Mouse (Mus musculus) retina, adult 2 months (tissue): ENCODE data around the gene Sh3d21.
"Not testable (repeated sequence)": the region's sequence is repeated elsewhere in the genome, so short reads cannot be mapped to it uniquely, and the experiment has no call there.

Source experiments
- DNase-seq: peaks from one replicate; pipeline ENCODE4 v3.0.0-alpha.2; 2012; ENCODE audit warnings: low read depth, low spot score

Gene Sh3d21

GRCm38 (mm10) chr4:126163067-126163659 is at the start of gene Sh3d21:
Gene Sh3d21, minus strand, starts transcription at chr4:126163491.
- no peak for DNase-seq

- DNase-seq: no peak
These were observed 43.8 kb upstream of the Sh3d21 start for GRCm38 (mm10) chr4:126207081-126207480.

GRCm38 (mm10) chr4:126205386-126205785 is 42.1 kb upstream of the Sh3d21 start:
- no peak for DNase-seq

GRCm38 (mm10) chr4:126204661-126205230 is 41.5 kb upstream of the Sh3d21 start:
- no peak for DNase-seq

GRCm38 (mm10) chr4:126204016-126204415 is 40.7 kb upstream of the Sh3d21 start:
- DNase-seq: no peak

GRCm38 (mm10) chr4:126203336-126203895 is 40.1 kb upstream of the Sh3d21 start:
- DNase-seq: no peak

- peak; percentile 94 for DNase-seq
These were observed 39.3 kb upstream of the Sh3d21 start, which contains the start of gene Thrap3 for GRCm38 (mm10) chr4:126202303-126203181. Gene Thrap3, minus strand, starts transcription at chr4:126202760.

GRCm38 (mm10) chr4:126201514-126202302 is 38.4 kb upstream of the Sh3d21 start:
- DNase-seq: no peak

- DNase-seq: no peak
These were observed 37.4 kb upstream of the Sh3d21 start for GRCm38 (mm10) chr4:126200656-126201055.

- no peak for DNase-seq
These were observed 36.7 kb upstream of the Sh3d21 start for GRCm38 (mm10) chr4:126200036-126200435.

- no peak for DNase-seq
These were observed 36.3 kb upstream of the Sh3d21 start for GRCm38 (mm10) chr4:126199556-126199955.

- DNase-seq: no peak
These were observed 34.2 kb upstream of the Sh3d21 start for GRCm38 (mm10) chr4:126197485-126197884.

GRCm38 (mm10) chr4:126194916-126195315 is 31.6 kb upstream of the Sh3d21 start:
- no peak for DNase-seq

- DNase-seq: no peak
These were observed 30.9 kb upstream of the Sh3d21 start for GRCm38 (mm10) chr4:126194216-126194615.

GRCm38 (mm10) chr4:126190636-126191035 is 27.3 kb upstream of the Sh3d21 start:
- no peak for DNase-seq

- DNase-seq: no peak
These were observed 23.8 kb upstream of the Sh3d21 start for GRCm38 (mm10) chr4:126187096-126187495.

GRCm38 (mm10) chr4:126183034-126183433 is 19.7 kb upstream of the Sh3d21 start:
- no peak for DNase-seq

- DNase-seq: peak; percentile 42
These were observed 18.1 kb upstream of the Sh3d21 start for GRCm38 (mm10) chr4:126181170-126181957.

GRCm38 (mm10) chr4:126175980-126176379 is 12.7 kb upstream of the Sh3d21 start:
- DNase-seq: not testable (repeated sequence)

GRCm38 (mm10) chr4:126173800-126174199 is 10.5 kb upstream of the Sh3d21 start:
- DNase-seq: no peak

- not testable (repeated sequence) for DNase-seq
These were observed 7.4 kb upstream of the Sh3d21 start for GRCm38 (mm10) chr4:126170737-126171136.
